Comparison of ENCODE assay signal across 28 mouse cellular contexts in genomic region chr16:32849042-32849830, GRCm38 (mm10). TPM values are rescaled to one million over a fixed set of nuclear protein-coding genes. Genes with fewer than 3 reads are reported as not detected.
DNase-seq lines count a peak whose midpoint lies in the region; ATAC-seq lines count a peak whose summit lies in the region.
"Had no signal": no experiment of that assay in that cellular context is flagged by ENCODE, and none has a peak within 500 bp of the region (broad histone marks: within the 10 kb centered on the region; RNA-seq: fewer than 3 reads in every experiment).

No protein-coding gene starts in this region.

- intact Hi-C loops in left cerebral cortex, postnatal 4 days (cut with DNase I), result no loop called here

- H3K9me3 ChIP-seq in forebrain, embryonic 13.5 days (replicated peaks), result no peaks in the 10 kb centered on the region
- H3K9me3 ChIP-seq: embryonic facial prominence, embryonic 10.5 days; limb, embryonic 13.5 days; liver, embryonic 15.5 days; midbrain, embryonic 12.5 days; neural tube, embryonic 13.5 days had no signal

- H3K4me1 ChIP-seq in forebrain, embryonic 13.5 days, result peaks cover 9% of the 10 kb centered on the region
- H3K4me1 ChIP-seq: embryonic facial prominence, embryonic 10.5 days; limb, embryonic 13.5 days; liver, embryonic 15.5 days; midbrain, embryonic 12.5 days had no signal

- no peak for ATAC-seq in forebrain, embryonic 13.5 days
- ATAC-seq: hindbrain, embryonic 16.5 days had no signal

- H3K4me3 ChIP-seq in forebrain, embryonic 13.5 days, result no peak overlapping the region
- H3K4me3 ChIP-seq: embryonic facial prominence, embryonic 10.5 days; limb, embryonic 13.5 days; liver, embryonic 15.5 days; midbrain, embryonic 12.5 days; neural tube, embryonic 13.5 days had no signal

- peak; percentile 41 to 55 for DNase-seq in kidney, adult 8-10 months
- DNase-seq in kidney, adult 11 months, result no peak
- DNase-seq in kidney, postnatal 25 days, result peak; percentile 70 to 79
- DNase-seq in lung, postnatal 14 days, result peak; percentile 49
- peak; percentile 25 for DNase-seq in thymus, postnatal 25 days
- no peak for DNase-seq in left cerebral cortex, postnatal 4 days
- DNase-seq in left cerebral cortex, adult 9 months (ENCODE audit: low spot score in 2 of 2), result no peak
- DNase-seq: adrenal gland, postnatal 36 days; cerebellum, adult 18-20 months; gastrocnemius, postnatal 10 days; spleen, adult 18-20 months had no signal

- no peak overlapping the region for H3K27ac ChIP-seq in forebrain, embryonic 13.5 days
- H3K27ac ChIP-seq: embryonic facial prominence, embryonic 10.5 days; limb, embryonic 13.5 days; liver, embryonic 15.5 days; midbrain, embryonic 12.5 days; neural tube, embryonic 13.5 days had no signal

- H3K9ac ChIP-seq in forebrain, embryonic 13.5 days, result no peak overlapping the region
- H3K9ac ChIP-seq: limb, embryonic 13.5 days; liver, embryonic 15.5 days; midbrain, embryonic 12.5 days; neural tube, embryonic 13.5 days had no signal

- H3K4me2 ChIP-seq in forebrain, embryonic 13.5 days, result no peak overlapping the region
- H3K4me2 ChIP-seq: limb, embryonic 13.5 days; liver, embryonic 15.5 days; midbrain, embryonic 12.5 days; neural tube, embryonic 13.5 days had no signal

- no peaks in the 10 kb centered on the region for H3K27me3 ChIP-seq in forebrain, embryonic 13.5 days
- H3K27me3 ChIP-seq: limb, embryonic 13.5 days; liver, embryonic 15.5 days; midbrain, embryonic 12.5 days; neural tube, embryonic 13.5 days had no signal

- 93% methylated on average over 11 of the region's 11 CpGs for WGBS in forebrain, embryonic 13.5 days

- H3K36me3 ChIP-seq in forebrain, embryonic 13.5 days (ENCODE audit: poor library complexity, severe bottlenecking), result peaks cover 61% of the 10 kb centered on the region

RNA-seq across cellular contexts. Expression of gene Fyttd1, which starts 28.1 kb away (rescaled TPM):
- total RNA-seq in left cerebral cortex, postnatal 4 days (2021), result 100 to 1,000 TPM; 120 to 139 TPM
- polyA plus RNA-seq in forebrain, embryonic 13.5 days (2015; fragmentation: Nextera tagmentation; extraction: Ambion mirVana), result 103 and 119 TPM in 2 replicates

RNA-seq across cellular contexts. Expression of gene Rubcn, which starts 28.3 kb away (rescaled TPM):
- total RNA-seq in left cerebral cortex, postnatal 4 days (2021), result 10 to 100 TPM; 72.4 to 78.3 TPM
- polyA plus RNA-seq in forebrain, embryonic 13.5 days (2015; fragmentation: Nextera tagmentation; extraction: Ambion mirVana), result 22.3 and 25.0 TPM in 2 replicates

RNA-seq across cellular contexts. Expression of gene Smbd1, which starts 39.0 kb away (rescaled TPM):
- not detected for total RNA-seq in left cerebral cortex, postnatal 4 days (2021)
- polyA plus RNA-seq in forebrain, embryonic 13.5 days (2015; fragmentation: Nextera tagmentation; extraction: Ambion mirVana), result not detected in 2 replicates
- total RNA-seq: adrenal gland, postnatal 36 days; common myeloid progenitor, adult 5-6 weeks; gastrocnemius, postnatal 10 days; heart, adult 8-10 months; hematopoietic stem cell, adult 5-6 weeks; layer of hippocampus, postnatal 10 days; left cerebral cortex, adult 8-10 months; megakaryocyte progenitor cell, adult 5-6 weeks had no signal
- polyA plus RNA-seq: embryonic facial prominence, embryonic 10.5 days; forebrain, embryonic 11.5 days; frontal cortex, adult 2 months; heart, embryonic 16.5 days; hindbrain, embryonic 16.5 days; limb, embryonic 13.5 days; liver, embryonic 15.5 days; midbrain, embryonic 12.5 days; neural tube, embryonic 13.5 days had no signal

RNA-seq across cellular contexts. Expression of gene Muc20, which starts 52.0 kb away (rescaled TPM):
- total RNA-seq in left cerebral cortex, postnatal 4 days (2021), result not detected
- not detected in 2 replicates for polyA plus RNA-seq in forebrain, embryonic 13.5 days (2015; fragmentation: Nextera tagmentation; extraction: Ambion mirVana)
- total RNA-seq: adrenal gland, postnatal 36 days; common myeloid progenitor, adult 5-6 weeks; hematopoietic stem cell, adult 5-6 weeks; layer of hippocampus, postnatal 10 days; left cerebral cortex, adult 8-10 months; megakaryocyte progenitor cell, adult 5-6 weeks had no signal
- polyA plus RNA-seq: embryonic facial prominence, embryonic 10.5 days; forebrain, embryonic 11.5 days; frontal cortex, adult 2 months; hindbrain, embryonic 16.5 days; large intestine, adult 2 months; limb, embryonic 13.5 days; midbrain, embryonic 12.5 days; neural tube, embryonic 13.5 days had no signal

Comparison
In these comparisons a context has a peak if more than half of its experiments do, and no peak if none do; other contexts are left out.
1. DNase-seq: peak in kidney, adult 8-10 months (2 of 2), kidney, postnatal 25 days (2 of 2), lung, postnatal 14 days (single experiment) and thymus, postnatal 25 days (single experiment); none in kidney, adult 11 months (single experiment), left cerebral cortex, postnatal 4 days (single experiment) and left cerebral cortex, adult 9 months (0 of 2).